Mouse (Mus musculus) megakaryocyte, embryonic 14.5 days (primary cell): Measurements from ENCODE around the gene Gm10945. TPM values are rescaled to one million over a fixed set of nuclear protein-coding genes. Genes with fewer than 3 reads are reported as not detected.

Experiments
- H3K27me3 ChIP-seq: replicated peaks from 2 replicates; pipeline ENCODE3; 2012; ENCODE audit warnings: inconsistent platforms
- H3K36me3 ChIP-seq: replicated peaks from 2 replicates; pipeline ENCODE3; 2012; ENCODE audit warnings: low read length, inconsistent platforms, mixed read lengths
- H3K4me1 ChIP-seq: 2 replicates; pipeline ENCODE4 v1.6.1; 2012; ENCODE audit warnings: inconsistent platforms
- H3K4me3 ChIP-seq: replicated peaks from 2 replicates; pipeline ENCODE3; 2012; ENCODE audit warnings: moderate library complexity, mild to moderate bottlenecking, inconsistent platforms
- H3K9me3 ChIP-seq: 2 replicates; pipeline ENCODE4 v1.6.1; 2012; ENCODE audit warnings: inconsistent platforms
- FLI1 ChIP-seq: IDR thresholded peaks from 2 replicates; pipeline ENCODE4 v1.6.1; 2012; ENCODE audit warnings: low read length, inconsistent platforms, mixed read lengths
- GATA1 ChIP-seq: IDR thresholded peaks from 3 replicates; pipeline ENCODE4 v1.6.1; 2012; ENCODE audit warnings: mixed read lengths, low read length, inconsistent platforms, borderline replicate concordance
- polyA plus RNA-seq: library from polyadenylated mRNA; stranded (reverse); fragments of >175 nt; gene quantifications from 2 replicates; pipeline ENCODE4 v1.2.3, GENCODE M21; 2012; ENCODE audit warnings: low replicate concordance; ENCODE audit not compliant: insufficient read depth

Gm10945 gene
- polyA plus RNA-seq, result not detected in 2 replicates

- no peaks in the 10 kb centered on the region for H3K4me1 ChIP-seq
- H3K9me3 ChIP-seq, result 0 out of 2 replicates have a peak, but pooled peaks cover 3% of the 10 kb centered on the region
- no peak within 1 kb of the TSS for H3K4me3 ChIP-seq
- H3K27me3 ChIP-seq, result no peaks in the 10 kb centered on the region
- H3K36me3 ChIP-seq, result no peaks in the 10 kb centered on the region
- no peak for TF ChIP-seq FLI1
- TF ChIP-seq GATA1, result no peak
Observed at GRCm38 (mm10) chr10:6761287-6761811, at the start of gene Gm10945. Gm10945 (minus strand) TSS chr10:6761761.

DNA sequence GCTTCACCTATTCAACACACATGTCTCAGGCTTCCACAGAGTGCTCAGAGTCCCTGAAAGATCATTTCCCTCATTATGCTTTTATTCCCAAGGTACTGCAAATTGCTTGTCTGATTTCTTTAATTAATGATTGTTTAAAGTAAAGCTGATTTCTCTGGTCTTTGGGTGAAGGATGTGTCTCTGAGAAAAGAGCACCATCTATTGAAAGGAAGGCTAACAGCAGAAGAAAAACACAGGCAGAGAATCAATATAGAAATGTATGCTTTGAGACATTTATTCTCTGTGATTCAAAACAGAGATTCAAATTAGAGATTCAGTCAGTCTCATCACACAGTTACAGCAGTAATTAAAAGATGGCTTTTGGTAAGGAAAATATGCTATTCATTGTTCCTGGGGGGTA, 28.7 kb upstream of the Gm10945 start:
- no peak overlapping the region for H3K4me3 ChIP-seq
- peaks cover 4% of the 10 kb centered on the region for H3K27me3 ChIP-seq
- 0 out of 2 replicates have a peak, but pooled peaks cover 3% of the 10 kb centered on the region for H3K9me3 ChIP-seq
- H3K36me3 ChIP-seq, result no peaks in the 10 kb centered on the region
- no peaks in the 10 kb centered on the region for H3K4me1 ChIP-seq
- TF ChIP-seq FLI1, result no peak
- TF ChIP-seq GATA1, result no peak

GRCm38 (mm10) chr10:6788517-6789237, 27.1 kb upstream of the Gm10945 start:
- Histone ChIP-seq H3K27me3 (peaks cover 4% of the 10 kb centered on the region), H3K36me3 (no peaks in the 10 kb centered on the region), H3K9me3 (0 out of 2 replicates have a peak, but pooled peaks cover 3% of the 10 kb centered on the region), H3K4me3 (no peak overlapping the region), H3K4me1 (no peaks in the 10 kb centered on the region)
- TF ChIP-seq GATA1 (no peak), FLI1 (no peak)

DNA sequence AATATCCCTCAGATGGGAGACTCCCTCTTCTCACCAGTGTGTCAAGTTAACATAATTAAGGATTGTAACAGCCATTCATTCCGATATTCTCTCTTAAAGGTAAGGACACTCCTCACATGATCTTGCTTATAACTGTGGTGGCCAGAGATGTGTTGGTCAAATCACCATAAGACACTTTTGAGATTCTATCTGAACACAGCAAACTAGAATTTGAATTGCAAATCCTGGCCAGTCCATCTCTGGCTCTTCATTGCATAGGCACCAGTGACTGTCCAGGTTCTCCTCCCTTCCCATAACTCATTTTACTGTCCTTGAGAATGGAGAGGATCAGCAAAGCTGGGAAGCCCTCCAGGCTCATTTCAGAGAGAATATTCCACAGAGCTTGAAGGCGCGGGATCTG, 3.4 kb downstream of the Gm10945 start, which contains the start of gene Oprm1:
Oprm1 (plus strand) TSS at position 301 of the 400 bp plus-strand sequence.
- no peaks in the 10 kb centered on the region for H3K4me1 ChIP-seq
- 0 out of 2 replicates have a peak, but pooled peaks cover 3% of the 10 kb centered on the region for H3K9me3 ChIP-seq
- TF ChIP-seq GATA1, result no peak
- TF ChIP-seq FLI1, result no peak
- no peak within 1 kb of the TSS for H3K4me3 ChIP-seq
- no peaks in the 10 kb centered on the region for H3K36me3 ChIP-seq
- H3K27me3 ChIP-seq, result no peaks in the 10 kb centered on the region

DNA sequence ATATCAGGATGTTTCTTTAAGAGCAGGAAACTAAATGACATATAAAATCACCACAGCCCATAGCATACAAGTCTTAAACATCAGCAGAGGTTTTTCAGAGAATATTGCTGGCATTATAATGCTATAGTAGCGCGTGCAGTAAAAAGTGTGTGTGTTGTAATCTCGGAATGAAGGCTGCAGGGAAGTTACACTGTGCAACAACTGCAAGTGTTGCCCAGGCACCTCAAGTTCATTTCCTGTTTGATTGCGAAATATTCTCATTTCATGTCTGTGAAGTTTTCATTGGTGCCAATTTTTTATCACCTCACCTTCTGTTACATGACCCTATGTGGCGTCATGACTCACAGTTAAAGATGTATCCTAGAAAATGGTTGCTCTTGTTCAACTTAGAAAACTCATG, 8.2 kb downstream of the Gm10945 start:
- H3K27me3 ChIP-seq, result no peaks in the 10 kb centered on the region
- no peak for TF ChIP-seq FLI1
- TF ChIP-seq GATA1, result no peak
- no peak overlapping the region for H3K4me3 ChIP-seq
- H3K36me3 ChIP-seq, result no peaks in the 10 kb centered on the region
- H3K4me1 ChIP-seq, result no peaks in the 10 kb centered on the region
- 0 out of 2 replicates have a peak, but pooled peaks cover 3% of the 10 kb centered on the region for H3K9me3 ChIP-seq

DNA sequence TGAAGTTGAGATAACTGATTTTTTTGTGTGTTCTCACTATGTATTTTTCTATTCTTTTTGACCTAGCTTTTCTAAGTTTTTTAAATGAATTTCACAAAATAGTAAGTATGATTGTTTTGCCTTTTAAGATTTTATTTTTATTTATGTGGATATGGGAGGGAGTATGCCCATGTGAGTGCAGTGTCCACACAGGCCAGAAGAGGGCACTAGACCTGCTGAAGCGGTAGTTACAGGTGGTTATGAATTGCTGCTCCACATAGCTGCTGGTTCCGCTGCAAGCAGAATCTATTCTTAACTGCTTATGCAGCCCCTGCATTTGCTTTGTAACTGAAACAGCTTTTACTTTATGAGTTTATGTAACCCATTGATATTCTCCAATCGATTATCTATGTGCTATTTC, 33.1 kb downstream of the Gm10945 start:
- Histone ChIP-seq H3K4me1 (no peaks in the 10 kb centered on the region), H3K36me3 (no peaks in the 10 kb centered on the region), H3K27me3 (no peaks in the 10 kb centered on the region), H3K4me3 (no peak overlapping the region), H3K9me3 (peaks cover 30% of the 10 kb centered on the region)
- no peak for TF ChIP-seq FLI1
- TF ChIP-seq GATA1, result no peak

GRCm38 (mm10) chr10:6723765-6724164, 37.8 kb downstream of the Gm10945 start:
- Histone ChIP-seq H3K36me3 (no peaks in the 10 kb centered on the region), H3K27me3 (no peaks in the 10 kb centered on the region), H3K9me3 (peaks cover 30% of the 10 kb centered on the region), H3K4me3 (no peak overlapping the region), H3K4me1 (no peaks in the 10 kb centered on the region)
- TF ChIP-seq FLI1, result no peak
- TF ChIP-seq GATA1, result no peak

DNA sequence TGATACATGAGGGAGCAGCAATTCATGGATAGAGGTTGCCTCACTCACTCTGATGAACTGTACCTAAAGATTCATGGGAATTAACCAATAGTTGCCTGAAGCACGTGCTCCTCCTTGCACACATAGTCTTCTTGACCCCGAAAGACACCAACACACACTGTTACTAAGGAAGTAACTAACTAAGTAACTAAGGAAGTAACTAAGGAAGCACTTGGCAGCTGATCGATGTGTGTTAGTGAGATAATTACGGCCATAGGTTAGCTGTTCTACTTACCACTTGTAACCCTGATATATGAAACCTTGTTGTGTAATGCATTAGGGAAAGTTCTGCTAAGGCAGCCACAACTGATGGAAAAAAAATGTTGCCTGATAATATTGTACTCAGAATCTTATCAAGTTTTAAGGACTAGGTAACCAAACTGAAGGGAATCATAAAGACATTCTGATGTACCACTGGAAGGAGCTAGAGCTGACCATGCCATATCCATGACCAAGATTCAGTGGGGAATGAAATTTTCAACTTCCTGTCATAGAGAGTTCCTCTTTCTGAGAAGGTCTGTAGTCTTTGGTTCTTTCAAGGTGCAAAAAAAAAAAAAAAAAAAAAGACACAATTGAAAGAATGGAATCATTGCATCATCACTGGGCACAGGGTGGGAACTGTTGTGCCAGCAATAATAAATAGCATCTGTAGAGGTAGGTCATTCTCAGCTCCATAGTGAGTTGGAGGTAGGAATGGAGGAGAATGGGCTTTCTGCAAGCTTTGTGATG, 44.2 kb downstream of the Gm10945 start:
- no peak for TF ChIP-seq FLI1
- TF ChIP-seq GATA1, result no peak
- no peaks in the 10 kb centered on the region for H3K36me3 ChIP-seq
- no peaks in the 10 kb centered on the region for H3K27me3 ChIP-seq
- H3K9me3 ChIP-seq, result no peaks in the 10 kb centered on the region
- no peaks in the 10 kb centered on the region for H3K4me1 ChIP-seq
- no peak overlapping the region for H3K4me3 ChIP-seq

- no peaks in the 10 kb centered on the region for H3K4me1 ChIP-seq
- no peak for TF ChIP-seq GATA1
- no peak for TF ChIP-seq FLI1
- H3K9me3 ChIP-seq, result no peaks in the 10 kb centered on the region
- no peaks in the 10 kb centered on the region for H3K36me3 ChIP-seq
- H3K27me3 ChIP-seq, result no peaks in the 10 kb centered on the region
- H3K4me3 ChIP-seq, result no peak overlapping the region
Observed at GRCm38 (mm10) chr10:6705226-6705885, 56.2 kb downstream of the Gm10945 start.
